Mouse (Mus musculus) liver, postnatal 0 days (tissue): ENCODE measurements around the gene Gpat3. TPM values are rescaled to one million over a fixed set of nuclear protein-coding genes. Genes with fewer than 3 reads are reported as not detected.

Source experiments
- ATAC-seq: fragments of 200-750 bp; cut with Nextera tagmentation; 2 replicates; pipeline ENCODE4 v1.8.0; 2017; ENCODE audit warnings: mild to moderate bottlenecking, moderate library complexity
- DNase-seq: peaks from one replicate; pipeline ENCODE4 v3.0.0-alpha.2; 2016
- H3K27ac ChIP-seq: fragments of 300-500 bp; sonication (generic); 2 replicates; pipeline ENCODE4 v1.5.1; 2014; ENCODE audit warnings: antibody characterized with exemption, moderate library complexity, mild to moderate bottlenecking, low read depth
- H3K27me3 ChIP-seq: fragments of 300-500 bp; sonication (generic); 2 replicates; pipeline ENCODE4 v1.6.1; 2014; ENCODE audit warnings: low read length, control low read depth, mixed read lengths; ENCODE audit not compliant: insufficient read depth
- H3K36me3 ChIP-seq: fragments of 300-500 bp; sonication (generic); replicated peaks from 2 replicates; pipeline ENCODE4 v1.6.1; 2014; ENCODE audit warnings: mild to moderate bottlenecking, control low read depth, low read length, moderate library complexity, mixed read lengths; ENCODE audit not compliant: insufficient read depth
- H3K4me1 ChIP-seq: fragments of 300-500 bp; sonication (generic); 2 replicates; pipeline ENCODE4 v1.6.1; 2014; ENCODE audit warnings: antibody characterized with exemption, mild to moderate bottlenecking, control low read depth; ENCODE audit not compliant: insufficient read depth
- H3K4me2 ChIP-seq: fragments of 300-500 bp; sonication (generic); 2 replicates; pipeline ENCODE4 v1.6.1; 2014; ENCODE audit warnings: low read depth, mild to moderate bottlenecking, low read length, moderate library complexity, mixed read lengths
- H3K4me3 ChIP-seq: fragments of 300-500 bp; sonication (generic); 2 replicates; pipeline ENCODE4 v1.5.1; 2014; ENCODE audit warnings: low read depth, low read length
- H3K9ac ChIP-seq: fragments of 300-500 bp; sonication (generic); replicated peaks from 2 replicates; pipeline ENCODE4 v1.6.1; 2014; ENCODE audit warnings: mild to moderate bottlenecking, moderate library complexity
- H3K9me3 ChIP-seq: fragments of 300-500 bp; sonication (generic); 2 replicates; pipeline ENCODE4 v1.6.1; 2016; ENCODE audit warnings: mild to moderate bottlenecking, control low read depth, low read length, mixed read lengths
- CTCF ChIP-seq: sonication (generic); IDR thresholded peaks from 2 replicates; pipeline ENCODE4 v1.5.1; 2016; ENCODE audit warnings: antibody characterized with exemption, low read depth
- EP300 ChIP-seq: IDR thresholded peaks from 2 replicates; pipeline ENCODE4 v1.6.1; 2016; ENCODE audit warnings: antibody characterized with exemption, low read depth, mild to moderate bottlenecking
- WGBS: fragments of 180-500 bp; shearing (Covaris S2); extraction: QIAGEN DNeasy Blood & Tissue Kit; methylation state at CpG from one replicate; pipeline ENCODE4 v1.1.7; 2014; ENCODE audit not compliant: insufficient replicate concordance; 5-methylcytosine and 5-hydroxymethylcytosine counted together
- polyA plus RNA-seq: library from polyadenylated mRNA; unstranded; fragments of >200 nt; fragmentation: Nextera tagmentation; extraction: Ambion mirVana; gene quantifications from 2 replicates; pipeline ENCODE4 v1.2.1, GENCODE M21; 2015

The Gpat3 gene
- polyA plus RNA-seq, 1 experiment from 2014 or later, result 21.2 TPM

DNA sequence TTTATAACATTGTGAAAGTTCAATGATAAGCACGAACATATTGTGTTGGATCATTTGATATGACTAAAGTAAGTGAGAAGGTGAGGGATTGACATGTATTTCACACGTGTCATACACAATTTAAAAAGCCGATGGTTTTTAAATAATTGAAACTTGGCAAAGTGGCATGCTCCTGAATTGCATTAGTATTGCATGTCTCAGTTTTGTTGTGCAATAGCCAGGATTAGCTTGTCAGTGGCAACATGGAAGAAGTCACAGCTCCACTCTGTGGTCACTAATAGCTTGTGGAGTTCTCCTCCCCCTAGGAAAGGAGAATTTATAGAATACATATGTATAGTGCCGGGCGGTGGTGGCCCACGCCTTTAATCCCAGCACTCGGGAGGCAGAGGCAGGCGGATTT, 24.1 kb upstream of the Gpat3 start:
- Histone ChIP-seq H3K4me3 (peak overlapping the region; percentile 94), H3K27ac (no peak overlapping the region; the same call in 1 of the 2 replicates), H3K36me3 (peaks cover 8% of the 10 kb centered on the region), H3K4me2 (peak overlapping the region; percentile 100), H3K4me1 (0 out of 2 replicates have a peak, but pooled peaks cover 6% of the 10 kb centered on the region), H3K27me3 (no peaks in the 10 kb centered on the region), H3K9ac (no peak overlapping the region), H3K9me3 (no peaks in the 10 kb centered on the region)
- DNase-seq (no peak), ATAC-seq (peak; percentile 45)
- TF ChIP-seq CTCF (peak; percentile 35), EP300 (no peak)
- WGBS, result 58% methylated on average over 8 of the region's 8 CpGs

DNA sequence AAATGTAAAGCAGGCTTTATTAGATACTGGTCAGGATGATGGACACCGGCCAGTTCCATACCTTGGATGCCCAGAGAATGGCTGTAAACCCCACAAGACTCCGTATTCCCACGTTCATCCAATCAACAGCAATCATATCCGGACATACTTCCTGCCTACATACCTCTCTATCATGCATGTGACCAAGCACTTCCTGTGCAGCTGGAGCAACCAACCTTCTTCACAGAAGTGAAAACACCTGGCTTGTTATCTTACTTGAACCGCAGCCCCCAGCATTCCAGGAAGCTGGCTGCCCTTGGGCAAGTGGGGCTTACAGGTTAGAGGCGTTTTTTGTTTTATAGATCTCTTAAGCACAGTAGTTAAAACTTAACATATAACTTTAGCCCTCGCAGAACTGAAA, 22.7 kb upstream of the Gpat3 start:
- Histone ChIP-seq H3K4me1 (0 out of 2 replicates have a peak, but pooled peaks cover 6% of the 10 kb centered on the region), H3K4me3 (no peak overlapping the region), H3K4me2 (no peak overlapping the region), H3K27me3 (no peaks in the 10 kb centered on the region), H3K9ac (no peak overlapping the region), H3K9me3 (no peaks in the 10 kb centered on the region), H3K27ac (no peak overlapping the region), H3K36me3 (no peaks in the 10 kb centered on the region)
- no peak for TF ChIP-seq EP300
- no peak for TF ChIP-seq CTCF
- no peak for DNase-seq
- 67% methylated on average over 7 of the region's 7 CpGs for WGBS
- no peak for ATAC-seq

DNA sequence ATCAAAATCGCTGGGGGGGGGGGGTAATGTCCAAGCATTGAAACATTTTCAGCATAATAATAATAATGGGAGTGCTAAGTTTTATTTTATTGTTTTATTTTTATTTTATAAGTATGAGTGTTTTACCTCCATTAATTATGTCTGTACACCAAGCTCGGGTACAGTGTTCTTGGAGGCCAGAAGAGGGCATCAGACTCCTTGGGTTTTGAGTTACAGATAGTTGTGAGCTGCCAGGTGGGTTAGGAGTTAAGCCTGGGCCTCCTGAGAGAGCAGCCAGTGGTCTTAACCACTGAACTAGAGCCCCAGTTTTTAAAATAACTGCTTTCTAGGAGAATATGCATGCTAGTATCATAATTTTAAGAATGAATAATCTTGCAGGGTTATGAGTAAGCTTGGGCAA, 19.5 kb upstream of the Gpat3 start:
- DNase-seq, result no peak
- Histone ChIP-seq H3K9ac (no peak overlapping the region), H3K4me2 (no peak overlapping the region), H3K4me1 (0 out of 2 replicates have a peak, but pooled peaks cover 2% of the 10 kb centered on the region), H3K27ac (no peak overlapping the region), H3K27me3 (no peaks in the 10 kb centered on the region), H3K4me3 (no peak overlapping the region), H3K9me3 (no peaks in the 10 kb centered on the region), H3K36me3 (no peaks in the 10 kb centered on the region)
- ATAC-seq, result no peak
- no peak for TF ChIP-seq EP300
- TF ChIP-seq CTCF, result peak; percentile 65
- WGBS, result 8% methylated on average over 2 of the region's 2 CpGs

DNA sequence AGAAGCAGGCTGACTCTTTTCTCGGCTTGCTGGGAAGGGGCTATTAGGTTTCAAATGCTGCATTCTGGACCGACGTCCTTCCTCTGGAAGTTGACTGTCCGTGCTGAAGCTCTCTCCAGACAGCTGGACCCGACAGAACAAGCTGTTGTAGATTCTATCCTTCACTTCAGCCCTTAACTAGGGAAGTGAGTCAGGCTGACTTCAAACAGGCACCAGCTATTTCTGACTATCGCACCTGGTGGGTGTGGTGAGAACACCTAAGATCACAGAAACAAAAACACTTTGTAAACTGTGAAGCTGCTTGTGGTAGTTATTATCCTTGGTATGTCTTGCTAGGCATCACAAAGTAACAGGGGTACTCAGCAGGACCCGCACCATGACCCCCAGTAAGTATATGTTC, 19.0 kb upstream of the Gpat3 start:
- TF ChIP-seq EP300 (no peak), CTCF (no peak)
- Histone ChIP-seq H3K9me3 (no peaks in the 10 kb centered on the region), H3K27me3 (no peaks in the 10 kb centered on the region), H3K27ac (no peak overlapping the region), H3K4me1 (no peaks in the 10 kb centered on the region), H3K4me2 (no peak overlapping the region), H3K4me3 (no peak overlapping the region), H3K9ac (no peak overlapping the region), H3K36me3 (no peaks in the 10 kb centered on the region)
- 63% methylated on average over 7 of the region's 7 CpGs for WGBS
- ATAC-seq (no peak), DNase-seq (no peak)

DNA sequence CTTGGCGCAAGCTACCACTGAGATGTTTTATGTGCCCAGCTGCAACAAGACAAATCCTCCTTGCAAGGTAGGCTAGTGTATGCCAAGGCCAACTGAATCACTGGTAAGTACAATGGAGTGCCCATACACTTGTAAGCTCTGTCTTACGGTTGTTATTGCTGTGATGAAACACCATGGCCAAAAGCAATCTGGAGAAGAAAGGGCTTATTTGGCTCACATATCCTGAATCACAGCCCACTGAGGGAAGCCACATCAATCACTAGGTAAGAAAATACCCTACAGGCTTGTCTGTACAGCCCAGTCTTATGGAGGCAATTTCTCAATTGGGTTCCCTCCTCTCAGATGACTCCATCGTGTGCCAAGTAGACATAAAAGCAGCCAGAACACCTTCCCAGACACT, 16.8 kb upstream of the Gpat3 start:
- WGBS, result 78% methylated on average over 3 of the region's 3 CpGs

DNA sequence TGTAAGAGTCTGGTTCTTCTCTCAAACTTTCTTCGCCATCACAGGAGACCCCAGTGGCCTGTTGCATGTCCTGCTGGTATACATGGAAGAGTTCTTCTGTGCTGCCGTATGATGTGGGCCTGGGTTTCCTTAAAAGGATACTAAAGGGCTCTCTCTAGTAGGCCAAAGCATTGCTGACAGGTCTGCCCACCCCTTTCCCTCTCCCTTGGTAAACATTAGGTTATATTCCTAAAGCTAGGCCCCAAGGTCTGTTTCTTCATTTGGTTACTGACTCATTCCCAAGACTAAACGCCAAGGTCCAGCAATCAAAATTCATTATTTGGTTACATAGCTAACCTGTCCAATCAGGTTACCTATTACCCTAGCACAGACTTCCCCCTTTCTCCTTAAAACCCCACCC, 12.8 kb upstream of the Gpat3 start:
- Histone ChIP-seq H3K27ac (no peak overlapping the region), H3K27me3 (no peaks in the 10 kb centered on the region), H3K9ac (no peak overlapping the region), H3K4me1 (no peaks in the 10 kb centered on the region), H3K36me3 (no peaks in the 10 kb centered on the region), H3K9me3 (no peaks in the 10 kb centered on the region), H3K4me3 (no peak overlapping the region), H3K4me2 (no peak overlapping the region)
- TF ChIP-seq EP300 (no peak), CTCF (no peak)
- DNase-seq (no peak), ATAC-seq (no peak)
- 82% methylated on average over 3 of the region's 3 CpGs for WGBS

More for the DNA sequence above, 16.8 kb upstream of the Gpat3 start:
- Histone ChIP-seq H3K27me3 (no peaks in the 10 kb centered on the region), H3K4me1 (no peaks in the 10 kb centered on the region), H3K9ac (no peak overlapping the region), H3K27ac (no peak overlapping the region), H3K4me3 (no peak overlapping the region), H3K4me2 (no peak overlapping the region), H3K36me3 (no peaks in the 10 kb centered on the region), H3K9me3 (no peaks in the 10 kb centered on the region)
- no peak for DNase-seq
- no peak for TF ChIP-seq CTCF
- ATAC-seq, result no peak

DNA sequence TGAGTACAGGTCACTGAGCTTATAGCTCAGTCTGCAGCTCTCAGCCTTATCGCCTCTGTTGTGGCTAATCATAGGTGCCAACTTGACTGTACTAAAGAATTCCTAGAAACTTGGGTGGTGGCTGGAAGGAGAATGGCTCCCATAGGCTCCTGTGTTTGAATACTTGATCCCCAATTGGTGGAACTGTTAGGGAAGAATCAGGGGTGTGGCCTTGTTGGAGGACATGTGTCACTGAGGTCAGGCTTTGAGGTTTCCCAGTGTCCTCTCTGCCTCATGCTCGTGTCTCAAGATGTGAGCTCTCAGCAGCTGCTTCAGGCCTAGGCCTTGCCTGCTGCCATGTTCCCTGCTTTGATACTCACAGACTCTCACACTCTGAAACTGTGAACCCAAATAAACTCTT, 11.7 kb upstream of the Gpat3 start:
- no peaks in the 10 kb centered on the region for H3K4me1 ChIP-seq
- H3K36me3 ChIP-seq, result no peaks in the 10 kb centered on the region
- H3K9me3 ChIP-seq, result no peaks in the 10 kb centered on the region
- WGBS, result 83% methylated on average over 2 of the region's 2 CpGs
- ATAC-seq, result no peak
- no peak overlapping the region for H3K9ac ChIP-seq
- TF ChIP-seq EP300 (no peak), CTCF (no peak)
- no peak overlapping the region for H3K4me2 ChIP-seq
- no peak for DNase-seq
- H3K27ac ChIP-seq, result no peak overlapping the region
- no peak overlapping the region for H3K4me3 ChIP-seq
- H3K27me3 ChIP-seq, result no peaks in the 10 kb centered on the region
